ENCODE assay signal across 21 mouse cellular contexts in genomic region chr4:46307869-46308268, GRCm38 (mm10). TPM values are rescaled to one million over a fixed set of nuclear protein-coding genes. Genes with fewer than 3 reads are reported as not detected.
DNase-seq lines count a peak whose midpoint lies in the region; ATAC-seq lines count a peak whose summit lies in the region.
"Had no signal": no experiment of that assay in that cellular context is flagged by ENCODE, and none has a peak within 500 bp of the region (broad histone marks: within the 10 kb centered on the region; RNA-seq: fewer than 3 reads in every experiment).

No protein-coding gene starts in this region.

- no peaks in the 10 kb centered on the region for H3K9me3 ChIP-seq in kidney, embryonic 15.5 days (replicated peaks)
- H3K9me3 ChIP-seq: embryonic facial prominence, embryonic 15.5 days; forebrain, embryonic 15.5 days; hindbrain, embryonic 15.5 days had no signal

- peaks cover 12% of the 10 kb centered on the region; the same call in 1 of the 2 replicates for H3K4me1 ChIP-seq in kidney, embryonic 15.5 days

- H3K27ac ChIP-seq in kidney, embryonic 15.5 days, result no peak overlapping the region
- H3K27ac ChIP-seq: embryonic facial prominence, embryonic 15.5 days; hindbrain, embryonic 15.5 days had no signal

- peak; percentile 20 to 42 for DNase-seq in cerebellum, postnatal 25 days
- no peak for DNase-seq in cerebellum, adult 11-12 months
- DNase-seq in kidney, adult 11 months, result peak; percentile 14
- peak; percentile 21 for DNase-seq in lung, postnatal 36 days
- DNase-seq in lung, postnatal 10 days, result no peak
- no peak for DNase-seq in T-cell, adult 2 months (ENCODE audit: low spot score)
- DNase-seq: thymus, adult 18-20 months; thymus, postnatal 36 days had no signal

- no peak overlapping the region for H3K4me2 ChIP-seq in kidney, embryonic 15.5 days
- H3K4me2 ChIP-seq: embryonic facial prominence, embryonic 15.5 days; forebrain, embryonic 15.5 days; hindbrain, embryonic 15.5 days; liver, embryonic 11.5 days had no signal

- ATAC-seq in kidney, embryonic 15.5 days (replicated peaks; ENCODE audit: low FRiP score), result no peak
- ATAC-seq: activated CD4-positive, CD25-positive, alpha-beta regulatory T cell, adult 4 months; forebrain, embryonic 15.5 days had no signal

- WGBS in kidney, embryonic 15.5 days, result 81% methylated on average over 7 of the region's 7 CpGs

- no peak overlapping the region for H3K4me3 ChIP-seq in kidney, embryonic 15.5 days (replicated peaks)
- H3K4me3 ChIP-seq: embryonic facial prominence, embryonic 15.5 days; forebrain, embryonic 15.5 days; hindbrain, embryonic 15.5 days had no signal

- H3K27me3 ChIP-seq in kidney, embryonic 15.5 days, result peaks cover 45% of the 10 kb centered on the region
- H3K27me3 ChIP-seq: forebrain, embryonic 15.5 days; hindbrain, embryonic 15.5 days had no signal

- no peak overlapping the region for H3K9ac ChIP-seq in kidney, embryonic 15.5 days
- H3K9ac ChIP-seq: embryonic facial prominence, embryonic 15.5 days; forebrain, embryonic 15.5 days; hindbrain, embryonic 15.5 days had no signal

- H3K36me3 ChIP-seq in kidney, embryonic 15.5 days, result no peaks in the 10 kb centered on the region
- H3K36me3 ChIP-seq: embryonic facial prominence, embryonic 15.5 days; forebrain, embryonic 15.5 days; hindbrain, embryonic 15.5 days had no signal

RNA-seq across cellular contexts. Expression of gene Foxe1, which starts 35.5 kb away (rescaled TPM):
- polyA plus RNA-seq in kidney, embryonic 15.5 days (2015; fragmentation: Nextera tagmentation; extraction: Ambion mirVana), result not detected in 2 replicates
- polyA plus RNA-seq: activated CD4-positive, CD25-positive, alpha-beta regulatory T cell, adult 4 months; C2C12; forebrain, embryonic 15.5 days; heart, adult 2 months; hindbrain, embryonic 15.5 days; intestine, embryonic 14.5 days; limb, embryonic 11.5 days; liver, embryonic 11.5 days; midbrain, embryonic 14.5 days; neural tube, embryonic 11.5 days; small intestine, adult 2 months had no signal

Comparison
In these comparisons a context has a peak if more than half of its experiments do, and no peak if none do; other contexts are left out.
1. DNase-seq: peak in cerebellum, postnatal 25 days (2 of 2), kidney, adult 11 months (single experiment) and lung, postnatal 36 days (single experiment); none in cerebellum, adult 11-12 months (single experiment), lung, postnatal 10 days (single experiment) and T-cell, adult 2 months (single experiment).